Mouse (Mus musculus) T-helper 1 cell (primary cell): ENCODE results near the gene Gm266.

Experiments
- in situ Hi-C: fragments of 300-600 bp; cut with MboI, MseI; formaldehyde crosslinking; loops from one replicate; pipeline ENCODE4 v1.15.1; 2025; ENCODE audit warnings: high pct_unique_total_duplicates

Gm266 gene

DNA sequence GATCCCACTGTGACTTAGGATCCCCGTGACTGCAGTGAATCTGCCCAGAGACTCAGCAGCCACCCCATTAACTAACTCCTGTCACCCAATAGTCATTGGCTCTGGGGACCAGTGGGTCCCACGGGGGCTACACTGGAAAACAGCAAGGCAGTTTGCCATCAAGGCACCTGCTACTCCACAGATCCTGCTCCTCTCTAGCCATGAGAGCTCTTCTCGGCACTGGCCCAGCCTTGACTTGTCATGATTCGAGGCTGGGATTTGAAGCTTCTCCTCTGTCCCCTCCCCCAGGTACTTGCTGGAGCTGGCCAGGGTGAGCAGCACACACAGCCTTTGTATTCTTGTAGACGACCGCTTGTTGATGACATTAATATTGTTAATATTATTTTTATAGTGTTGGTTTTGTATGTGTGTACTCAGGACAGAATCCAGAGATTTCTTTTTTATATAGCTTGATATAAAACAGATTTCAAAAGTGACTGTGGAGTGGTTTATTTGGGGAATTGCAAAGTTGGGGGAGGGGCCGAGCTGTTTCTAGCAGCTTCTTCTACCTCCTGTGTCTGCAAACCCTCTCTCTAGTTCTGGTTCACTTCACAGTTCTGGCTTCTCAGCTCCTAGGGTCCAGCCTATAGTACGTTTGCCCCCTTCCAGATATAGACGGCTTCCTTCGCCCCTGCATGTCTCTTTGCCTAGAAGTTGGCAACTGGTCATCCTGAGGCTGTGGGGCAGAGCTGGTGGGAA, 30.9 kb downstream of the Gm266 start:
- in situ Hi-C loops, result no loop called here

GRCm38 (mm10) chr12:111454021-111454420, 31.6 kb downstream of the Gm266 start:
- in situ Hi-C loops, result no loop called here

DNA sequence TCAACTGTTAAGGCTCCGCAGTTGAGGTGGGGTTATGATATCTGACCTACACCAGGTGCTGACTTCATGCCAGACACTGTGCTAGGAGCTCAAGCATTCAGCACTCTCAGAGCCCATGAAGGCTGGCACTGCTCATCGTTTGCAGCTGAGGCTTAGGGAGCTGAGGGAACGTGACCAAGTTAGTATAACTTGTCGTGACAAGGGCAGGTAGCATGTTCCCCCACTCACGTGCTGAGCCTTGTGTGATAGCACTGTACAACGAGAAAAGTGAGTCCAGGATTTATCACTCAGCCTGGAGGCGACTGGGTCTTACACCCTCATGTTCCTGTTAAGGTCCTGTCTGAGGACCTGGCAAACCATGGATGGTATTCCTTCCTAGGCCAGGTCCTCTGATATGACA, 34.1 kb downstream of the Gm266 start:
- in situ Hi-C loops, result no loop called here

DNA sequence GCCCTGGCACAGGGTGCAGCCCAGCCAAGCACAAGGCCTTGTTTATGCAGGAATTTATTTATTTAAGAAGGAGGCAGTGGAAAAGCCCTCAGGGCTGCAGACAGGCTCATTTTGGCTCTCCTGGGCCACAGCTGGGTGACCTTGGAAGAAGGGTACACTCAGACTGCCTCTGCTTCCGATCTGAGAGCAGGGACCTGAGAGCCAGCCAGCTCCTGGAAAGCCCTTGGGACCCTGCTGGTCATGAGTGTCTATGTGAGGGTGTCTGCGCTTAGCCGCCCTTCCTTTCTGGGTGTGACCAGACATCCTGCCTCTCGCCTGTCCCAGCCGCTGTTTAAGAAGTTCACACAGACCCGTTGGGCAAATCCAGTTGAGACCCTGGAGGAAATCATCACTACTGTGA, 35.3 kb downstream of the Gm266 start:
- in situ Hi-C loops, result no loop called here

- in situ Hi-C loops, result no loop called here
Observed at GRCm38 (mm10) chr12:111448931-111449705, 36.5 kb downstream of the Gm266 start.

DNA sequence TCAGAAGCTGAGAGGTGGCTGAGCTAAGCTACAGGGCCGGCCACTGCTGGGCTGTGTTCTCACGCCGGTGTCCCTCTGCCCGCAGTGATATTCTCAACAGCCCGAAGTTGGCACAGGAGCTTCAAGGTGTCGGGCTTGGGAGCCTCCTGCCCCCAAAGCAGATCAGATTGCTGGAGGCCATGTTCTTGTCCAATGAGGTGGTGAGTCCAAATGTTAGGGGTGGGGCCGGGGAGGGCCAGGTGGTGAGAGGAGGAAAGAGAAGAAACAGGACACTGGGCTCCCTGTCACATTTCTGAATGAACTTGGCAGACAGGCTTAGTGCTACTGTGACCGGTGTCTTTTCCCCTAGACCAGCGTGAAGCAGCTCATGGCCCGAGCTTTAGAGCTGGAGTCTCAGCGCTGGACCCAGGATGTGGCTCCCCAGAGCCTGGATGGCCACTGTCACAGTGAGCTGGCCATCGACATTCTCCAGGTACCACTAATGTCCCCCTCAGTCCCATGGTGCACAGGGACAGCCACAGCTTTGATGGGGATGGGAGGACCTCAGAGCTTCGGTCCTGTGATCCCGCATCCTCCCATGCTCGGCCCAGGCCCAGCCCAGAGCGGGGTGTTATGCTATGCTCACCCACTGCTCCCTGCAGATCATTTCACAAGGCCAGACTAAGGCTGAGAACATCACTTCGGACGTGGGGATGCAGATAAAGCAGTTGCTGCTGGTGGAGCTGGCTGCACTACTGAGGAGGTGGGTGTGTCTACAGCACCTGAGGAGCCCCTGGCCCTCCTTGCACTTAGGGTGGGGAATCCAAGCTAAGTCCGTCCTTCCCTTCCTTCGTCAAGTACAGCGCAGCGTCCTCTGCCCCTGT, 37.5 kb downstream of the Gm266 start:
- in situ Hi-C loops, result no loop called here

- in situ Hi-C loops, result no loop called here
Observed at GRCm38 (mm10) chr12:111447350-111447749, 38.3 kb downstream of the Gm266 start.

DNA sequence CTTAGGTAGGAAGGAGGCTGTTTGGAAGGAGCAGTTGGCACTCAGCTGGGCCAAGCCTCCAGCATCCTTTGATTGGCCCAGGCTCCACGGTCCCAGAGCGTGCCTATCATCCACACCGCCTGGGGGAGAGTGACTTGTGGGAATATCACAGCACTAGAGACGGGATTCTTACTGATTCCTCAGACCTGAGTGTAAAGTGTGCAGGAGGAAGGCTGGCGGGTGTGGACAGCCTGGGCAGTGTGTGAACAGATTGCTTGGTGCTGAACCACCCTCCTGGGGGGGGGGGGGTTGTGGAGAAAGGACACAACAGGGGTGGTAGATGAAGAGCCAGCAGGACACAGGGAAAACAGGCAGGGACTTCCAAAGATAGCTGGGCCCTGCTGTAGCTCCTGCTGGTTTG, 38.9 kb downstream of the Gm266 start:
- in situ Hi-C loops, result no loop called here

GRCm38 (mm10) chr12:111445890-111446613, 39.6 kb downstream of the Gm266 start:
- in situ Hi-C loops, result no loop called here

DNA sequence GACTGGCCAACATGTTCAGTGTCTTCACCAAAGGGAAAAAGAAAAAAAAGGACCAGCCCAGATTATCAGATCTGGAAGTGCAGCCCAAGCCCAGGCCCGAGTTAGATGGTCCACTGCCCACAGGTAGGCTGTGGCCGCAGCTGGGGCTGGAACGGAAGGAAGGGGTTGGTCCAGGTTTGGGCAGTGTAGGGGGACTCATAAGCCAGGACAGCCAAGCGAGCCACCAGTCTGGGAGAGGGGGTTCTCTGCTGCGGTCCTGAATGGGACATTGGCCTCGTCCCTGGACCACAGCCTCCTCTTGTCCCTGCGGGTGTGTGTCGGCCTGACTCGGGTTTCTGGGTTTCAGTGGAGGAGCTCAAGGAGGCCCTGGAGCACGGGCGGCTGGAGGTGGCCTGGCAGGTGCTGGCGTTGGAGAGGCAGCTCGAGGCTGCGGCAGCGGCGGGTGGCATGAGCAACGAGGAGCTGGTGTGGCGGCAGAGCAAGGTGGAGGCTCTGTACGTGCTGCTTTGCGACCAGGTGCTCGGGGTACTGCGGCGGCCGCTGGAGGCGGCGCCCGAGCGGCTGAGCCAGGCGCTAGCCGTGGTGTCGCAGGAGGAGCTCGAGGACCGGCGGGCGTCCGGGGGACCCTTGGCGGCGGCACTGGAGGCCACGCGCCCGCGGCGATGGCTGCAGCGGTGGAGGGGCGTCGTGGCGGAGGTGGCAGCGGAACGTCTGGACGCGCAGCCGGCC, 40.3 kb downstream of the Gm266 start:
- in situ Hi-C loops, result no loop called here

GRCm38 (mm10) chr12:111443921-111444831, 41.4 kb downstream of the Gm266 start:
- in situ Hi-C loops, result no loop called here

DNA sequence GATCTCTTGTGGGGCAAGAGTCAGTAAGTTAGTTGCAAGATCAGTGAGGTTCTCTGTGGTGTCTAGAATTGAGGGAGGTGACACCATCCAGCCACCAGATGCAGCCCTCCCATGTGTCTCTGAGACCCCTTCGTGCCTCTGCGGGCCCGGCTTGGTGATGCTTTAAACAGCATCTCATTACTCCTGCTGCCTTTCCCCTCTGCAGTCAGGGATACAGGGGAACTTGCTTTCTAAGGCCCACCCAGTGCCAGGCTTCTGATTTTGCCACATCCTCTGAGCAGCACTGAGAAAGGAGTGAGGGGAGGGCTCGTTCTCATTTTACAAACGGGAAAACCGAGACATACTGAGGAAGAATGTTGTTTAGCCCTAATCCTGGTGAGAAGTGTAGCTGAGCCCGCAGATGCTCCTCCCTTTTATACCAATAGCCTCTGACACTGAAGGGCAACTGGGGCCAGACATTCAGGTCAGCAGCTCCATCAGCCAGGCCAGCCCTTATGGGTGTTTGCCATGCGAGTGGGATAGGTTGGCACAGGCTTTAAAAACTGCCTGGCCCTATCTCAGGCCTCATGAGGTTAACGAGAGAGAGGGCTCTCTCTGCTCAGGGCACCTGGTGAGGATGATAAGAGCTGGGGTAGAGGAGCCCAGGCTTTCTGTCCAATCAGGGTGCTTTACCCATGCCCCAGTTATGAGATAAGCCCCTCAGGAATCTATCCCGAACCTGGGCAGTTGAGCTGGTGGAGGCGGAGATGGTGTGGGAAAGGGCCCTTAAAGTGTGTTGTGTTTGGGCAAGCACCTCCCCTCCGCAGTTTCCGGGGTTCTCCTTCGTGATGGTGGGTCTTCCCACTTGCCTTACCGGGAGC, 42.4 kb downstream of the Gm266 start:
- in situ Hi-C loops, result no loop called here

- in situ Hi-C loops, result no loop called here
Observed at GRCm38 (mm10) chr12:111442309-111443010, 43.2 kb downstream of the Gm266 start, which contains the start of gene Tnfaip2. Gene Tnfaip2, plus strand, starts transcription at chr12:111442469.

- in situ Hi-C loops, result no loop called here
Observed at GRCm38 (mm10) chr12:111441523-111441922, 44.1 kb downstream of the Gm266 start.

DNA sequence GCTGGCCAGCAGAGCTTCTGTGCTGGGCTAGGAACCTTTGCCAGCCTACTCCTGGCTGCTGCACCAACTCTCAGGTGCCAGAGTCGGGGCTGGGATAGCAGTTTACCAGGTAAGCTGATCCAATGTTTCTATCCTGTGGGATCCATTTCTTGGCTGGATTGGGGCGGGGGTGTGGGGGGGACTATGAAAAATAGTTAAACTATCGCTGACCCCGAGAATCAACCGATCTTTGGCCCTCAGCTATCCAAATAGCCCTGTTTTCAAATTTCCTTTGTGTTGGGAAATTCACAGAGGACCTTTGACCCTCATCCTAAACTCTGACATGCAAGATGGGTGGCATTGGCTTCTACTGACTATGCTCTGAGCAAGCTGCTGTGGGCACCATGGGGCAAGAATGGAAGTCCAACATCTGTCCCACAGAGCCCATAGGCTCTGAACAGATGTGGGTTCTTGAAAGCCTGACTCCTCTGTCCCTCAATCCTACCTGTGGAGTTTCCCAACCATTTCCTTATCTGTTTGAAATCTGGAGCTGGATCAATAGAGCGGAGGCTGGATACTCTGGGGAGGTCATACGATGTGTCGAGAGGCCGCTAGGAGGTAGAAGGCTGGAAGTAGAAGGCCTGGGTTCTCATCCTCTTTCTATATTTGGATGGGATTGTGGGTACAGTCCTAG, 44.8 kb downstream of the Gm266 start:
- in situ Hi-C loops, result no loop called here

- in situ Hi-C loops, result no loop called here
Observed at GRCm38 (mm10) chr12:111438850-111439249, 46.8 kb downstream of the Gm266 start.

GRCm38 (mm10) chr12:111437222-111437900, 48.3 kb downstream of the Gm266 start:
- in situ Hi-C loops, result no loop called here
